12 mouse cellular contexts compared by ENCODE assay signal in the genomic region with DNA sequence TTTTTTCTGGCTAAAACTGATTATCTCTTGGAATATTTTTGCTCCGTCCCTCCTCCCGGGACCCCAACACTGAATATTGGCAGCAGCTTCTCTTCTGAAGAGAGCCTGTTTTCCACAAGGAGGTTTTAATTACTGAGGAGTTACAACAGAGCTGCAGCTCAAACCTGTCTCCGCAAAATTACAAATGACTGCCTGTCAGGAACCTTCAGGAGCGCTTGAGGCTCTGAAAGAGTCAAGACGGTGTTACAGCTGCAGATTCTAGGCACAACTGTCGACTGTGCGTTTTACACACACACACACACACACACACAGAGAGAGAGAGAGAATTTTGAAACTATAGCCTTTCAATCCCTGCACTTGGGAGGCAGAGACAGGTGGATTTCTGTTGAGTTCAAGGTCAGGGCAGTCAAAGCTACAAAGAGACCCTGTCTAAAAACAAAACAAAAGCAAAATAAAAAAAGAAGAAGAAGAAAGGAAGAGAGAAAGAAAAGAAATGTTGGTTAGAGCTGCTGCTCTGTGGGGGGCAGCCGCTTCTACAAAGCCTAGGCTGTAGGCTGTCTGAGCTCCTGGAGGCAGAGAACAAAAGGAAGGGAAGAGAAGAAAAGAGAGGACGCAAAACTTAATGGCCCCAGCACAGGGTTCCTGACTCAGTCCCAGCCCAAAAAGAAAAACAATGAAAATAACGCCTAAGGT. TPM values are rescaled to one million over a fixed set of nuclear protein-coding genes. Genes with fewer than 3 reads are reported as not detected.
A peak's percentile ranks its signal among the peaks of the same experiment; 100 is the strongest.
DNase-seq lines count a peak whose midpoint lies in the region; ATAC-seq and TF ChIP-seq lines count a peak whose summit lies in the region.
"Had no signal": no experiment of that assay in that cellular context is flagged by ENCODE, and none has a peak within 500 bp of the region (broad histone marks: within the 10 kb centered on the region; RNA-seq: fewer than 3 reads in every experiment).

No protein-coding gene starts in this region.

- H3K9me3 ChIP-seq in hindbrain, embryonic 10.5 days, result no peaks in the 10 kb centered on the region
- H3K9me3 ChIP-seq: heart, embryonic 13.5 days had no signal

- no peak for ATAC-seq in megakaryocyte progenitor cell, adult 5-6 weeks (replicated peaks; ENCODE audit: poor library complexity)
- ATAC-seq: intestine, postnatal 0 days had no signal

- peaks cover 24% of the 10 kb centered on the region for H3K79me2 ChIP-seq in myocyte (ENCODE audit: control insufficient read depth, insufficient read depth)

- DNase-seq in R1 (ENCODE audit: low read depth, low spot score), result peak; percentile 99
- peak; percentile 48 for DNase-seq in embryo, embryonic 9.5 days (ENCODE audit: extremely low spot score)
- DNase-seq in hindbrain, embryonic 10.5 days (ENCODE audit: low spot score), result peak; percentile 34
- DNase-seq in T-cell, adult 2 months (ENCODE audit: low spot score), result no peak
- no peak for DNase-seq in heart, postnatal 10 days
- DNase-seq: adrenal gland, postnatal 14 days; cerebellum, postnatal 14 days; thymus, postnatal 25 days had no signal

- peaks cover 82% of the 10 kb centered on the region for H3K4me1 ChIP-seq in hindbrain, embryonic 10.5 days (replicated peaks)

- WGBS in hindbrain, embryonic 10.5 days, result 16% methylated on average over 10 of the region's 10 CpGs

- 0 out of 2 replicates have a peak overlapping the region, but pooled peaks have one; percentile 6 for H3K4me3 ChIP-seq in hindbrain, embryonic 10.5 days
- H3K4me3 ChIP-seq in myocyte, result no peak overlapping the region
- H3K4me3 ChIP-seq: heart, embryonic 13.5 days had no signal

- peaks cover 9% of the 10 kb centered on the region; the same call in 1 of the 2 replicates for H3K36me3 ChIP-seq in hindbrain, embryonic 10.5 days
- no peaks in the 10 kb centered on the region for H3K36me3 ChIP-seq in myocyte (ENCODE audit: control insufficient read depth, insufficient read depth)
- H3K36me3 ChIP-seq: heart, embryonic 13.5 days had no signal

- intact Hi-C loops in heart, postnatal 10 days (cut with DNase I), result no loop called here

- peak overlapping the region; percentile 73 for H3K27ac ChIP-seq in hindbrain, embryonic 10.5 days
- H3K27ac ChIP-seq: heart, embryonic 13.5 days had no signal

- no peaks in the 10 kb centered on the region for H3K27me3 ChIP-seq in hindbrain, embryonic 10.5 days (ENCODE audit: insufficient read depth, poor library complexity, severe bottlenecking)
- no peaks in the 10 kb centered on the region for H3K27me3 ChIP-seq in myocyte (ENCODE audit: control insufficient read depth, insufficient read depth, insufficient read length)
- H3K27me3 ChIP-seq: heart, embryonic 13.5 days had no signal

- no peak overlapping the region for H3ac ChIP-seq in myocyte (ENCODE audit: control insufficient read depth, insufficient read length)

- peak overlapping the region; percentile 10 for H3K4me2 ChIP-seq in myocyte (ENCODE audit: low read depth)
- H3K4me2 ChIP-seq: heart, embryonic 13.5 days had no signal

- no peak for TF ChIP-seq POLR2A in myocyte (IDR thresholded peaks at IDR 0.05; ENCODE audit: insufficient read length, low read depth)

TF ChIP-seq in myocyte, 11 proteins besides CTCF, POLR2A, EP300 and RAD21:
- TF ChIP-seq MAX (IDR thresholded peaks at IDR 0.05; ENCODE audit: low read depth) (no peak), TCF3 (IDR thresholded peaks at IDR 0.05; ENCODE audit: insufficient read length, low read depth) (no peak), MYOD1 (IDR thresholded peaks at IDR 0.05; ENCODE audit: control insufficient read depth in 1 of 3, insufficient read length in 2 of 3, low read depth in 2 of 3) (no peak), POLR2AphosphoS2 (IDR thresholded peaks at IDR 0.05; ENCODE audit: insufficient read length, low read depth) (no peak), E2F4 (IDR thresholded peaks at IDR 0.05; ENCODE audit: insufficient read depth) (no peak), MYOG (IDR thresholded peaks at IDR 0.05; ENCODE audit: control insufficient read depth in 1 of 3, insufficient read depth in 1 of 3, insufficient read length in 2 of 3, low read depth in 2 of 3) (no peak), USF1 (IDR thresholded peaks at IDR 0.05; ENCODE audit: low read depth) (no peak), SRF (IDR thresholded peaks at IDR 0.05; ENCODE audit: control insufficient read depth, insufficient read length, low read depth) (no peak), TCF12 (IDR thresholded peaks at IDR 0.05; ENCODE audit: insufficient read depth, poor library complexity, severe bottlenecking) (no peak), CEBPB (IDR thresholded peaks at IDR 0.05; ENCODE audit: insufficient read depth, poor library complexity, severe bottlenecking) (no peak), REST (IDR thresholded peaks at IDR 0.05; ENCODE audit: insufficient read depth, insufficient read length) (no peak)

RNA-seq across cellular contexts. Expression of a gene that starts 47.9 kb away (rescaled TPM):
- polyA plus RNA-seq in hindbrain, embryonic 10.5 days (2016; fragmentation: Nextera tagmentation; extraction: Ambion mirVana), result 45.3 and 46.6 TPM in 2 replicates
- polyA plus RNA-seq in myocyte (2012; fragmentation: generic; extraction: Trizol), result 76.8 TPM
- 20.7 and 23.9 TPM in 2 replicates for total RNA-seq in megakaryocyte progenitor cell, adult 5-6 weeks (2015)
- total RNA-seq in megakaryocyte progenitor cell, adult 5-6 weeks (2017), result 20.0 and 26.5 TPM in 2 replicates
- 10 to 100 TPM; 15.7 to 17.4 TPM for total RNA-seq in heart, postnatal 10 days (2021)

RNA-seq across cellular contexts. Expression of a gene that starts 55.7 kb away (rescaled TPM):
- polyA plus RNA-seq in hindbrain, embryonic 10.5 days (2016; fragmentation: Nextera tagmentation; extraction: Ambion mirVana), result 123 and 148 TPM in 2 replicates
- 101 TPM for polyA plus RNA-seq in myocyte (2012; fragmentation: generic; extraction: Trizol)
- total RNA-seq in megakaryocyte progenitor cell, adult 5-6 weeks (2015), result 20.4 and 25.9 TPM in 2 replicates
- 11.0 and 14.2 TPM in 2 replicates for total RNA-seq in megakaryocyte progenitor cell, adult 5-6 weeks (2017)
- total RNA-seq in heart, postnatal 10 days (2021), result 10 to 100 TPM; 43.4 to 51.7 TPM

Comparison
In these comparisons a context has a peak if more than half of its experiments do, and no peak if none do; other contexts are left out.
1. DNase-seq: peak in R1 (single experiment), embryo, embryonic 9.5 days (single experiment) and hindbrain, embryonic 10.5 days (single experiment); none in T-cell, adult 2 months (single experiment) and heart, postnatal 10 days (0 of 2).